Comparison of ENCODE assay signal across 26 mouse cellular contexts in genomic region chr12:25382475-25382874, GRCm38 (mm10).
DNase-seq lines count a peak whose midpoint lies in the region; ATAC-seq lines count a peak whose summit lies in the region.
"Had no signal": no experiment of that assay in that cellular context is flagged by ENCODE, and none has a peak within 500 bp of the region (broad histone marks: within the 10 kb centered on the region; RNA-seq: fewer than 3 reads in every experiment).

No protein-coding gene starts in this region.

- no peak overlapping the region for H3K27ac ChIP-seq in heart, embryonic 12.5 days (ENCODE audit: poor library complexity, severe bottlenecking)
- no peak overlapping the region for H3K27ac ChIP-seq in intestine, embryonic 16.5 days (ENCODE audit: low read length)
- no peak overlapping the region for H3K27ac ChIP-seq in midbrain, embryonic 16.5 days (ENCODE audit: low read length)
- H3K27ac ChIP-seq: embryonic facial prominence, embryonic 13.5 days; embryonic facial prominence, embryonic 15.5 days; forebrain, embryonic 13.5 days; forebrain, embryonic 15.5 days had no signal

- H3K4me1 ChIP-seq in heart, embryonic 12.5 days (replicated peaks): no peaks in the 10 kb centered on the region
- H3K4me1 ChIP-seq in intestine, embryonic 16.5 days (ENCODE audit: control insufficient read depth, insufficient read depth, low read length): peaks cover 11% of the 10 kb centered on the region
- no peaks in the 10 kb centered on the region; the same call in 1 of the 2 replicates for H3K4me1 ChIP-seq in midbrain, embryonic 16.5 days (ENCODE audit: control insufficient read depth, insufficient read depth, low read length)
- H3K4me1 ChIP-seq: embryonic facial prominence, embryonic 13.5 days; embryonic facial prominence, embryonic 15.5 days; forebrain, embryonic 13.5 days; forebrain, embryonic 15.5 days had no signal

- no peaks in the 10 kb centered on the region for H3K9me3 ChIP-seq in heart, embryonic 12.5 days (replicated peaks)
- H3K9me3 ChIP-seq in intestine, embryonic 16.5 days (ENCODE audit: control insufficient read depth, low read length): no peaks in the 10 kb centered on the region
- no peaks in the 10 kb centered on the region for H3K9me3 ChIP-seq in midbrain, embryonic 16.5 days (replicated peaks; ENCODE audit: control insufficient read depth, low read length, poor library complexity, severe bottlenecking)
- H3K9me3 ChIP-seq: embryonic facial prominence, embryonic 13.5 days; embryonic facial prominence, embryonic 15.5 days; forebrain, embryonic 13.5 days; forebrain, embryonic 15.5 days had no signal

- H3K9ac ChIP-seq in heart, embryonic 12.5 days: no peak overlapping the region
- no peak overlapping the region for H3K9ac ChIP-seq in intestine, embryonic 16.5 days (ENCODE audit: low read depth, low read length)
- H3K9ac ChIP-seq in midbrain, embryonic 16.5 days (ENCODE audit: low read depth, low read length): no peak overlapping the region
- H3K9ac ChIP-seq: embryonic facial prominence, embryonic 13.5 days; embryonic facial prominence, embryonic 15.5 days; forebrain, embryonic 13.5 days; forebrain, embryonic 15.5 days had no signal

- no peaks in the 10 kb centered on the region for H3K36me3 ChIP-seq in heart, embryonic 12.5 days
- no peaks in the 10 kb centered on the region for H3K36me3 ChIP-seq in intestine, embryonic 16.5 days (ENCODE audit: control insufficient read depth, insufficient read depth, low read length)
- H3K36me3 ChIP-seq in midbrain, embryonic 16.5 days (ENCODE audit: control insufficient read depth, insufficient read depth, low read length): no peaks in the 10 kb centered on the region
- H3K36me3 ChIP-seq: embryonic facial prominence, embryonic 13.5 days; embryonic facial prominence, embryonic 15.5 days; forebrain, embryonic 15.5 days; G1E had no signal

- H3K4me2 ChIP-seq in heart, embryonic 12.5 days: no peak overlapping the region
- H3K4me2 ChIP-seq in intestine, embryonic 16.5 days (ENCODE audit: low read depth, low read length): no peak overlapping the region
- no peak overlapping the region for H3K4me2 ChIP-seq in midbrain, embryonic 16.5 days (ENCODE audit: low read length)
- H3K4me2 ChIP-seq: embryonic facial prominence, embryonic 13.5 days; embryonic facial prominence, embryonic 15.5 days; forebrain, embryonic 13.5 days; forebrain, embryonic 15.5 days had no signal

- no peak for ATAC-seq in heart, embryonic 12.5 days (ENCODE audit: insufficient number of reproducible peaks, low FRiP score)
- ATAC-seq in intestine, embryonic 16.5 days: peak; percentile 36
- ATAC-seq in erythroid progenitor cell, adult 5-6 weeks (replicated peaks; ENCODE audit: low FRiP score, poor library complexity, severe bottlenecking): no peak
- no peak for ATAC-seq in midbrain, embryonic 16.5 days
- ATAC-seq: activated CD4-positive, CD25-positive, alpha-beta regulatory T cell, adult 4 months; CD4-positive, CD25-positive, alpha-beta regulatory T cell, adult 4 months; forebrain, embryonic 13.5 days; forebrain, embryonic 15.5 days; Patski had no signal

- DNase-seq in heart, adult 11 months: peak; percentile 23
- DNase-seq in large intestine, adult 2 months (ENCODE audit: low read depth, low spot score): peak; percentile 32
- no peak for DNase-seq in ovary, postnatal 36 days (ENCODE audit: low spot score)
- DNase-seq: adrenal gland, postnatal 25 days; B cell, adult 2 months; cerebellum, adult 11 months; cerebellum, adult 18-20 months; cerebellum, adult 8-10 months; cerebellum, adult 9-11 months; cerebellum, postnatal 14 days; cerebellum, postnatal 36 days; embryo, embryonic 11 days had no signal

- no peaks in the 10 kb centered on the region for H3K27me3 ChIP-seq in heart, embryonic 12.5 days (replicated peaks)
- no peaks in the 10 kb centered on the region for H3K27me3 ChIP-seq in intestine, embryonic 16.5 days (replicated peaks; ENCODE audit: control insufficient read depth, insufficient read depth, low read length)
- no peaks in the 10 kb centered on the region for H3K27me3 ChIP-seq in midbrain, embryonic 16.5 days (ENCODE audit: control insufficient read depth, insufficient read depth, low read depth, low read length)
- H3K27me3 ChIP-seq: CH12.LX; embryonic facial prominence, embryonic 13.5 days; embryonic facial prominence, embryonic 15.5 days; forebrain, embryonic 13.5 days; forebrain, embryonic 15.5 days; Patski had no signal

- no peak overlapping the region for H3K4me3 ChIP-seq in heart, embryonic 12.5 days
- no peak overlapping the region for H3K4me3 ChIP-seq in intestine, embryonic 16.5 days (ENCODE audit: low read length)
- H3K4me3 ChIP-seq in midbrain, embryonic 16.5 days (ENCODE audit: low read depth, low read length): no peak overlapping the region
- H3K4me3 ChIP-seq: embryonic facial prominence, embryonic 13.5 days; embryonic facial prominence, embryonic 15.5 days; erythroblast, embryonic 14.5 days; forebrain, embryonic 13.5 days; forebrain, embryonic 15.5 days had no signal

- WGBS in heart, embryonic 12.5 days: 90% methylated on average over 2 of the region's 2 CpGs
- 78% methylated on average over 2 of the region's 2 CpGs for WGBS in intestine, embryonic 16.5 days
- WGBS in large intestine, adult 2 months: 44% methylated on average over 2 of the region's 2 CpGs
- WGBS in midbrain, embryonic 16.5 days: 97% methylated on average over 2 of the region's 2 CpGs
